Mouse (Mus musculus): ENCODE results near the gene Cacng7.

The Cacng7 gene

GRCm38 (mm10) chr7:3302556-3303275 lies 30.0 kb upstream of the Cacng7 start:
- in situ Hi-C loops (cut with MboI, MseI), result no loop called here

DNA sequence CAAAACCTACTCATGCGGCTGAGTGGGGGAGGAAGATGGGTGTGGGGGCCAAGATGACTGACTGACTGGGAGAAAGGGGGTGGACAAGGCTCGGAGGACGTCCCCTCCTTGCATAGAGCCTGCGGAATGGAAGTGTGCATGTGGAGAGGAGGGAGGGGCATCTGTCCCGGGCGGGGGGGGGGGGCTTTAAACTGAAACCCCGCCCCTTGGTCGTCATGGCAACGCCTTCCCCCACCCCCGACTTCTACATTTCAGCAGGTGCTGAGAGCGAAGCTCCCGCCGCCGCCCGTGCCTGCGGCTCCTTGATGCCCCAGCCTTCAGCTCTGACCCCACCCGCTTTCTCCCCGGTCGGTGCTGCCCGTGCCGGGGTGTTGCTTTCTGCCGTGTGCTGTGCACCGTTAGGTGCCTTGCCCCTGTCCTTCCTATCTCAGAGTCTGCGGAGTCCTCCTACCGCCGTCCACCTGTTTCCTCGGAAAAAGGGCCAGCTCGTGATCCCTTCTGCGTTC lies 29.4 kb upstream of the Cacng7 start:
- in situ Hi-C loops (cut with MboI, MseI), result no loop called here

GRCm38 (mm10) chr7:3303789-3304188 lies 29.0 kb upstream of the Cacng7 start:
- in situ Hi-C loops (cut with MboI, MseI), result no loop called here

DNA sequence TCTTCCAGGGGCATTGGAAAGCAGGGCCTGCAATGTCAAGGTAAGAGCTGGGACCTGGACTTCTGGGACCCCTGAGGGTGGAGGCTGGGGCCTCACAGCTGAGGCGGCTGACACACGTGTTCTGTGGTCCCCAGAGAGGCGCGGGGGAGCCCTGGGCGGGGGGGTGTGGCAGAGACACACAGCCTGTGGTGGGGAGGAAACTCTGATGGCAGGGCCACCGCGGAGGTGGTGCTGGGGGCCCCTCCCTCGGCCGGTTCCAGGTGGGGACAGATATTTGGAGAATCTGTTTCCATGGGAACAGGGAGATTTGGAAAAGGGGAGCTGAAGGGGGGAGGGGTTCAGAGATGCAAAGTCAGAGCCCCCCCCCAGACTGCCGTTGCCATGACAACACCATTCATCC lies 28.5 kb upstream of the Cacng7 start:
- in situ Hi-C loops (cut with MboI, MseI), result no loop called here

DNA sequence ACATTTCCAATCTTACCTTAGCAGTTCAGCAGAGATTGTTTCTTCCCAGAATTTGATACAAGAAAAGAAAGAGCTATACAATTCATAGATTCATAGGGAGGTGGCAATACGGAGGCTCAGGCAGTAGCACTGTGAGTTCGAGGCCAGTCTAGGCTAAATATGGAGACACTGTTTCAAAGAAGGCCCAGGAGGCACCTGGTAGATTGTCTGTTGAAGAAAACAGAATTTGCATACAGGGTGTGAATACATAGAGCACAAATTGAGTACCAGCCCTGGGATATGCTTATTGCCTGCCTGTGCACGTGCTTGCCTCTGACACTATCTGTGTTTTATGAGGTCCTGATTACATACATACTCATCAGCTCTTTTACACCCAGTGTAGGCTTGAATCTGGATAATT lies 26.4 kb upstream of the Cacng7 start:
- in situ Hi-C loops (cut with MboI, MseI), result no loop called here

DNA sequence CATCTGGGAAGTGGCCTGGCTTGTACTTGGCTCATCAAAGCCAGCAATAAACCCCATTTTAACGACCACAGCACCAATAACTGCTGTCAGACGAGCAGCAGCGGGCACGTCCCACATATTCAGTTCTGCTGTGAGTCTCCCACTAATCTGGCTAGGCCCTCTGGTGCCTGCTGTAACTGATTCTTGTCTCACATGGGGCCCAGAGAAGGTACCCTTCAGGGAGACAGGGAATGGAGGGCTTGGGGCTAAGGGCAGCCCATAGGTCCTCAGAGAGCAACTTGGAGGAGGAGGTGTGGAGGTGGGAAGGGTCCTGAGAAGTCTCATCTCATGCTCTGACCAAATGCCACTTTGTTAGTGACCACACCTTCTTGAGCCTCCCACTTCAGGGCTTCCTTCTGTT lies 24.1 kb upstream of the Cacng7 start:
- in situ Hi-C loops (cut with MboI, MseI), result no loop called here

GRCm38 (mm10) chr7:3310233-3310632 lies 22.5 kb upstream of the Cacng7 start:
- in situ Hi-C loops (cut with MboI, MseI), result no loop called here

GRCm38 (mm10) chr7:3313571-3313970 lies 19.2 kb upstream of the Cacng7 start:
- in situ Hi-C loops (cut with MboI, MseI), result no loop called here

- in situ Hi-C loops (cut with MboI, MseI), result no loop called here
Observed at GRCm38 (mm10) chr7:3314121-3314520, 18.6 kb upstream of the Cacng7 start.

- in situ Hi-C loops (cut with MboI, MseI), result no loop called here
Observed at GRCm38 (mm10) chr7:3317704-3318103, 15.1 kb upstream of the Cacng7 start.

DNA sequence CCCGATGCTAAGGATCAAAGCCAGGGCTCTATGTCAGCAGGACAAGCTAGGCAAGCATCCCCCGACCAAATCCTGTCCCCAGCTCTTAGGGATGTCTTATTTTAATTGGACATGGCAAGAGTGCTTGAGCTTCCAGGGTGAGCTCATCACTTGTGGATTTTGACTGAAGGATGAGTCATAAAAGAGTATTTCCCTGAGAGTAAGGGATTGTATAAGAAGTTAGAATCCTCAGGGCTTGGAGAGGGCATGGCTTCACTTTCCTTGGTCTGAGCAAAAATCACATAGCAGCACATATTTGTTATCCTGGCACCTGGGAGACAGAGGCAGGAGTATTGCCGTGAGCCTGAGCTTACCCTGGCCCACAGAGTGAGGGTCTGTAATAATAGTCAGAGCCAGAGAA lies 11.9 kb upstream of the Cacng7 start:
- in situ Hi-C loops (cut with MboI, MseI), result no loop called here

- in situ Hi-C loops (cut with MboI, MseI), result no loop called here
Observed at GRCm38 (mm10) chr7:3323826-3324225, 8.9 kb upstream of the Cacng7 start.

- in situ Hi-C loops (cut with MboI, MseI), result no loop called here
Observed at GRCm38 (mm10) chr7:3327961-3328360, 4.8 kb upstream of the Cacng7 start.

- in situ Hi-C loops (cut with MboI, MseI), result loop anchor here (5.0 kb wide), 1 partner anchor 52 kb away; no protein-coding TSS in a partner anchor
Observed at GRCm38 (mm10) chr7:3329776-3330546, 2.8 kb upstream of the Cacng7 start.

DNA sequence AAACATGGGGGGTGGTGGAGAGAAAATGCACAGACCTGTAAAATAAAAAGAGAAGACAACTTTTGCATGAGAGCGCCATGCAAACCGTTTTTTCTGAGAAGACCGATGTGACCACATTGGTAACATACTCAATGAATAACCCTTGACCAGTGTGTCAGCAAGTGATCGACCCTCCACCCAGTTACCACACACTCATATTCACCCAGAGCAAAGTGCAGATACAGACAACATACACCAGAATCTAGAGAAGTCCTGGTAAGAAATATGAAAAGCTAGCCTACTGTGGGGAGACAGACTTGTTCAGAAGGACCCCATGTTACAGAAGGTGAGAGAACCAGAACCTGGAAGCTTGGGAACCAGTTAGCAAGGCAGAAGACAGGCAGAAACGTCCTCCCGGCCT lies 1.6 kb upstream of the Cacng7 start:
- in situ Hi-C loops (cut with MboI, MseI), result loop anchor here (5.0 kb wide), 1 partner anchor 51 kb away; no protein-coding TSS in a partner anchor

GRCm38 (mm10) chr7:3331581-3332223 lies 1.1 kb upstream of the Cacng7 start:
- in situ Hi-C loops (cut with MboI, MseI), result loop anchor here (5.0 kb wide), 1 partner anchor 51 kb away; no protein-coding TSS in a partner anchor

- in situ Hi-C loops (cut with MboI, MseI), result loop anchor here (5.0 kb wide), 1 partner anchor 50 kb away; no protein-coding TSS in a partner anchor
Observed at GRCm38 (mm10) chr7:3332224-3332615, 535 bp upstream of the Cacng7 start.

DNA sequence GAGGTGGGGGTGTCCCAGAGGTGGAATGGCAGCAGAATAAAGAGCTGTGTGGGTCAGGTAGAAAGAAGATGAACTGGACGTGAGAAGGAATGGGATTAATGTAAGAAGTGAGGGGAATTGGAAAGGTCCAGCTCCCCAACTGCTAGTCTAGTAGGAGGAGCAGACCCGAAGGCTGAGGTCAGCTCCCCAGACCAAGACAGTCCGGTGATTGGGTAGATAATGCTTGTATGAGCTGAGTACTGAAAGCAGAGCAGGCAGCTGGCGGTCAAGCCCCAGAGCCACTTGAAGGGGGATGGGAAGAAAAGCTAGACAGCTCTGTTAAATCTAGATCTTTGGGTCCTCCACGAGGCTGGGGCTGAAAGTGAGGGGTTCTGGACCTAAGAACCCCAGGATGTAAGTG lies 787 bp downstream of the Cacng7 start:
- in situ Hi-C loops (cut with MboI, MseI), result loop anchor here (5.0 kb wide), 1 partner anchor 49 kb away; no protein-coding TSS in a partner anchor

DNA sequence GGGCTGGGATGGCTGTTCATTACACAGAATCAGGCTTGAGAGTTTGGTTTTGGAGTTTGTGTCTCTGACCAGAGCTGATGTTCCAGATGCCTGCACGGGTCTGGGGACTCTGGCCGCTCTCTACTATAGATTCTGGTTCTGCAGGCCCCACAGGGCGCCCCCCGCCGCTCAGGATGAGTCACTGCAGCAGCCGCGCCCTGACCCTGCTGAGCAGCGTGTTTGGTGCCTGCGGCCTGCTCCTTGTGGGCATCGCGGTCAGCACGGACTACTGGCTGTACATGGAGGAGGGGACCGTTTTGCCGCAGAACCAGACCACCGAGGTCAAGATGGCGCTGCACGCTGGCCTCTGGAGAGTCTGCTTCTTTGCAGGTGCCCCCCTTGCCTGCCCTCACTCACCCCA lies 3.7 kb downstream of the Cacng7 start:
- in situ Hi-C loops (cut with MboI, MseI), result no loop called here

DNA sequence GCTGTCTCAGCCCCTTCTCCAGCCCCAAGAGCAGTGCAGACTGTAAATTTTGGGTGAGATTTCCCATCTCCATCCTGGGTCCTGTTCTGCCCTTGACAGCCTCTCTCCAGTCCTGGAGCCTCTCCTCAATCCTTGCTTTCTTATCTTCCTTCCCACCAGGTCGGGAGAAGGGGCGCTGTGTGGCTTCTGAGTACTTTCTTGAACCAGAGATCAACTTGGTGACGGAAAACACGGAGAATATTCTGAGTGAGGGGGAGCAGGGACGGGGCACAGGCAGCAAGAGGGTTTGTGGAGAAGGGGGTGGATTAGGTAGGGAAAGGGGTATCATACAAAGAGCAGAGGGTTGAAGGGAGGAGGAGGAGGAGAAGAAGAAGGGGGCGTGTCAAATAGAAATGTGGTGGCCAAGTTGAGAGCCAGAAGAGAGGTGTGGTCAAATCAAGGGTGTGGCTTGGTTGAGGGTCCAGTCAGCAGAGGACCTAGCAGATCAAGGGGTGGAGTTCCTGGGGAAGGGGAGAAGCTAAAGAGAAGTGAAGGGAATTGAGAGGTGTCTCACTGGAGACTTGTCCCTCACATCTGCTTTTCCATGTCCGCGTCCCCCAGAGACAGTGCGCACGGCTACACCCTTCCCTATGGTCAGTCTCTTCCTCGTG lies 5.7 kb downstream of the Cacng7 start:
- in situ Hi-C loops (cut with MboI, MseI), result no loop called here

GRCm38 (mm10) chr7:3339010-3339409 lies 6.3 kb downstream of the Cacng7 start:
- in situ Hi-C loops (cut with MboI, MseI), result no loop called here

DNA sequence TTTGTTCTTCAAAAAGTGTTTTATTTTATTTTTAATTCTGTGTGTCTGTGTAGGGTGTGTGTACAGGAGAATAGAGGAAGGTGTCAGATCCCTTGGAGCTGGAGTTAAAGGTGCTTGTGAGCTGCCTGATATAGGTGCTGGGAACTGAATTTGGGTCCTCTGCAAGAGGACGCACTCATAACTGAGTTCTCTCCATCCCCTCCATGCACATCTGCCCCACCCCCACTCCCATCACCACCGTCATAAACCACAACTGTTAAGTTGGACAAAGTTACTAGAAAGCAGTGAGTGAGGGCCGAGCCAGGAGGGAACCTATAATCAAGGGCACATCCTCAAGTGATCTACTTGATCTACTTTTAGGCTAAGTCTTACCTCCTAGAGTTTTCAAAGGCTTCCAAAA lies 11.1 kb downstream of the Cacng7 start:
- in situ Hi-C loops (cut with MboI, MseI), result loop anchor here (10.0 kb wide), 1 partner anchor 241 kb away; no protein-coding TSS in a partner anchor

All from regulatory T cell (primary cell).